Mouse (Mus musculus): Measurements from ENCODE around the gene Rtn4rl2. TPM values are rescaled to one million over a fixed set of nuclear protein-coding genes. Genes with fewer than 3 reads are reported as not detected.

Gene Rtn4rl2
- total RNA-seq, 2 experiments from 2014 or later: 1.3 to 2.1 TPM

- DNase-seq: no peak
Observed at GRCm38 (mm10) chr2:84885084-84886055, 1.1 kb downstream of the Rtn4rl2 start.

GRCm38 (mm10) chr2:84884611-84885010, 1.9 kb downstream of the Rtn4rl2 start:
- no peak for DNase-seq

GRCm38 (mm10) chr2:84883942-84884341, 2.6 kb downstream of the Rtn4rl2 start:
- DNase-seq: no peak

- DNase-seq: no peak
Observed at GRCm38 (mm10) chr2:84883530-84883929, 3.0 kb downstream of the Rtn4rl2 start.

- no peak for DNase-seq
Observed at GRCm38 (mm10) chr2:84883084-84883483, 3.4 kb downstream of the Rtn4rl2 start.

- peak; percentile 30 for DNase-seq
Observed at GRCm38 (mm10) chr2:84882606-84883005, 3.9 kb downstream of the Rtn4rl2 start.

- no peak for DNase-seq
Observed at GRCm38 (mm10) chr2:84880590-84880989, 5.9 kb downstream of the Rtn4rl2 start.

GRCm38 (mm10) chr2:84875842-84876241, 10.7 kb downstream of the Rtn4rl2 start:
- DNase-seq: no peak

GRCm38 (mm10) chr2:84872105-84872716, 14.3 kb downstream of the Rtn4rl2 start:
- DNase-seq: peak; percentile 85

- DNase-seq: no peak
Observed at GRCm38 (mm10) chr2:84870623-84871160, 15.8 kb downstream of the Rtn4rl2 start.

GRCm38 (mm10) chr2:84868977-84869376, 17.5 kb downstream of the Rtn4rl2 start:
- no peak for DNase-seq

GRCm38 (mm10) chr2:84868521-84868943, 18.0 kb downstream of the Rtn4rl2 start:
- DNase-seq: peak; percentile 84

- DNase-seq: peak; percentile 67
Observed at GRCm38 (mm10) chr2:84865616-84866571, 20.6 kb downstream of the Rtn4rl2 start.

- peak; percentile 60 for DNase-seq
Observed at GRCm38 (mm10) chr2:84862231-84862630, 24.3 kb downstream of the Rtn4rl2 start.

- DNase-seq: no peak
Observed at GRCm38 (mm10) chr2:84861430-84861829, 25.1 kb downstream of the Rtn4rl2 start.

- DNase-seq: peak; percentile 20
Observed at GRCm38 (mm10) chr2:84859991-84860780, 26.3 kb downstream of the Rtn4rl2 start.

- peak; percentile 14 for DNase-seq
Observed at GRCm38 (mm10) chr2:84858551-84858950, 28.0 kb downstream of the Rtn4rl2 start.

GRCm38 (mm10) chr2:84855732-84856131, 30.8 kb downstream of the Rtn4rl2 start:
- DNase-seq: peak; percentile 63

- DNase-seq: peak; percentile 85
Observed at GRCm38 (mm10) chr2:84851130-84852040, 35.1 kb downstream of the Rtn4rl2 start.
